Mouse (Mus musculus) hindbrain, embryonic 11.5 days (tissue): Measurements from ENCODE around the gene Med11. TPM values are rescaled to one million over a fixed set of nuclear protein-coding genes. Genes with fewer than 3 reads are reported as not detected.

Source experiments
- ATAC-seq: fragments of 200-750 bp; cut with Nextera tagmentation; 2 replicates; pipeline ENCODE4 v1.8.0; 2017; ENCODE audit warnings: mild to moderate bottlenecking, moderate TSS enrichment, moderate library complexity; ENCODE audit not compliant: low FRiP score
- DNase-seq: peaks from one replicate; pipeline ENCODE4 v3.0.0-alpha.2; 2015; ENCODE audit warnings: low spot score
- H3K27ac ChIP-seq: fragments of 300-500 bp; sonication (generic); 2 replicates; pipeline ENCODE4 v1.5.1; 2014; ENCODE audit warnings: mild to moderate bottlenecking, low read depth, low read length
- H3K27me3 ChIP-seq: fragments of 300-500 bp; sonication (generic); 2 replicates; pipeline ENCODE4 v1.6.1; 2014; ENCODE audit warnings: mild to moderate bottlenecking, low read length, moderate library complexity, mixed read lengths; ENCODE audit not compliant: control insufficient read depth, insufficient read depth
- H3K36me3 ChIP-seq: fragments of 300-500 bp; sonication (generic); 2 replicates; pipeline ENCODE4 v1.6.1; 2014; ENCODE audit warnings: mild to moderate bottlenecking, low read length, moderate library complexity, mixed read lengths; ENCODE audit not compliant: control insufficient read depth, insufficient read depth
- H3K4me1 ChIP-seq: fragments of 300-500 bp; sonication (generic); replicated peaks from 2 replicates; pipeline ENCODE4 v1.6.1; 2014; ENCODE audit warnings: low read length, mixed read lengths; ENCODE audit not compliant: control insufficient read depth, insufficient read depth
- H3K4me2 ChIP-seq: fragments of 300-500 bp; sonication (generic); replicated peaks from 2 replicates; pipeline ENCODE4 v1.6.1; 2014; ENCODE audit warnings: mild to moderate bottlenecking, low read depth, low read length
- H3K4me3 ChIP-seq: fragments of 300-500 bp; sonication (generic); 2 replicates; pipeline ENCODE4 v1.5.1; 2014; ENCODE audit warnings: low read depth, low read length
- H3K9ac ChIP-seq: fragments of 300-500 bp; sonication (generic); 2 replicates; pipeline ENCODE4 v1.6.1; 2014; ENCODE audit warnings: low read depth, low read length
- H3K9me3 ChIP-seq: fragments of 300-500 bp; sonication (generic); 2 replicates; pipeline ENCODE4 v1.6.1; 2016; ENCODE audit warnings: low read length; ENCODE audit not compliant: control insufficient read depth
- WGBS: fragments of 180-500 bp; shearing (Covaris S2); extraction: QIAGEN DNeasy Blood & Tissue Kit; methylation state at CpG from one replicate; pipeline ENCODE4 v1.1.7; 2014; 5-methylcytosine and 5-hydroxymethylcytosine counted together
- polyA plus RNA-seq: library from polyadenylated mRNA; unstranded; fragments of >200 nt; fragmentation: Nextera tagmentation; extraction: Ambion mirVana; gene quantifications from 2 replicates; pipeline ENCODE4 v1.2.1, GENCODE M21; 2014

Gene Med11
- polyA plus RNA-seq, 1 experiment from 2014 or later: 40.2 TPM

- Histone ChIP-seq H3K27me3 (no peaks in the 10 kb centered on the region), H3K9ac (no peak overlapping the region), H3K27ac (no peak overlapping the region), H3K36me3 (0 out of 2 replicates have a peak, but pooled peaks cover 9% of the 10 kb centered on the region), H3K9me3 (no peaks in the 10 kb centered on the region), H3K4me1 (no peaks in the 10 kb centered on the region), H3K4me2 (no peak overlapping the region), H3K4me3 (no peak overlapping the region)
- no peak for ATAC-seq
- no peak for DNase-seq
- 88% methylated on average over 7 of the region's 7 CpGs for WGBS
Observed at GRCm38 (mm10) chr11:70438728-70439374, 12.9 kb upstream of the Med11 start.

DNA sequence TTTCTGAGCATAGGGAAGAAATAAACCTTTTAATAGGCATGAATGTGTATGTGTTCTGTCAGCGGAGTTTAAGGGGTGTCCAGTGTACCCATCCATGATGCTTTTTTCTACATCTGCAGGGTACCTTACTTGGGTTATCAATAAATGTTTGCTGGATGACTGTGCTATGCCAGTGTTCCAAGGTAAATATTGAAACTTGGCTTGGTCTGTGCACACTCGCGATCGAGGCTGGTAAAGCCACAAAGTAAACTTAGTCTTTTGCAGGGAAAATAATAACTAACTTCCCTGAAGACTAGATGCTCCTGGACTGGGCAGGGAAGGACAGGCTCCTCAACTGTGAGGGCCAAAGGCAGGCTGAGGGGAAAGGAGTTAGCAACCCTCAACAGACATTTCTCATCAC lies 11.1 kb upstream of the Med11 start:
- H3K36me3 ChIP-seq: 0 out of 2 replicates have a peak, but pooled peaks cover 9% of the 10 kb centered on the region
- H3K4me1 ChIP-seq: no peaks in the 10 kb centered on the region
- H3K9me3 ChIP-seq: no peaks in the 10 kb centered on the region
- no peaks in the 10 kb centered on the region for H3K27me3 ChIP-seq
- WGBS: 93% methylated on average over 4 of the region's 4 CpGs
- no peak overlapping the region for H3K4me3 ChIP-seq
- no peak overlapping the region for H3K27ac ChIP-seq
- no peak for ATAC-seq
- DNase-seq: no peak
- H3K9ac ChIP-seq: no peak overlapping the region
- no peak overlapping the region for H3K4me2 ChIP-seq

DNA sequence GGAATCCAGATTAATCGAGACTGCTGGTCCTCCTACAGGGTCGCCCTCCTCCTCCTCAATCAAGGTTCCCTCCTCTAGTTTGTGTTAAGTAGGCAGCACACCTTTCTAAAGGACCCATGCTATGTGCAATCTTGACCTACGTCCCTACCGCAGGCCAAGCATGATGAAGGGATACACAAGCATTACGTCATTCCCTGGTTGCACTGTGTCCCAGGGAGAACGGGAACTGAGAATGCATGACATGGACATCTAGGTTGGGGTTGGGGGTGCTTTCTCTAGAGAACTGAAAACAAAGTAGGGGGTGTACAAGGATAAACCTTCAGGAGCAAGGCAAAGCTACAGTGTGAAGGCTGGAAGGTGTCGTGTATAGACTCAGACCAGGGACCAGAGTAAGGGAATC lies 9.8 kb upstream of the Med11 start:
- no peaks in the 10 kb centered on the region for H3K27me3 ChIP-seq
- no peaks in the 10 kb centered on the region for H3K4me1 ChIP-seq
- H3K9ac ChIP-seq: no peak overlapping the region
- H3K27ac ChIP-seq: no peak overlapping the region
- WGBS: 93% methylated on average over 7 of the region's 7 CpGs
- DNase-seq: no peak
- H3K4me2 ChIP-seq: no peak overlapping the region
- H3K36me3 ChIP-seq: 0 out of 2 replicates have a peak, but pooled peaks cover 9% of the 10 kb centered on the region
- no peaks in the 10 kb centered on the region for H3K9me3 ChIP-seq
- ATAC-seq: no peak
- no peak overlapping the region for H3K4me3 ChIP-seq

- Histone ChIP-seq H3K4me1 (no peaks in the 10 kb centered on the region), H3K4me2 (no peak overlapping the region), H3K36me3 (0 out of 2 replicates have a peak, but pooled peaks cover 4% of the 10 kb centered on the region), H3K9ac (no peak overlapping the region), H3K4me3 (no peak overlapping the region), H3K27ac (no peak overlapping the region), H3K9me3 (no peaks in the 10 kb centered on the region), H3K27me3 (no peaks in the 10 kb centered on the region)
- DNase-seq (no peak), ATAC-seq (no peak)
- WGBS: 92% methylated on average over 3 of the region's 3 CpGs
Observed at GRCm38 (mm10) chr11:70443964-70444363, 7.8 kb upstream of the Med11 start.

DNA sequence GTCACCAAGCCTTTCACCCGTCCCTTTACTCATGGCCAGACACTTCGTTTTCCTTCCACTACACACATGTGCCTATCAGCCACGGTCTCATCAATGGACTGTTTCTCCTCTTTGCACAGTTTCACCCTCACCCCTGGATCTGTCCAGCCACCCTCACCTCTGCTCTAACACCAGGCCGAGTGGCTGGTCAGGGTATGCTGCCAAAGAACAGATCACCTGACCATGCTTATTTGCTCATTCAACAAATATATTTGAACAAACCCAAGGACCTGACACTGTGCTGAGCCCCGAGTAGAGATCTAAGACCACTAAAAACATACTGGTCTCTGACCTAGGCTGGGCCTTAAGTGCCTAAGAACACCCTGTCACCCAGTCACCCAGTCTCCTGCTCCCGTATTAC lies 7.1 kb upstream of the Med11 start:
- Histone ChIP-seq H3K9me3 (no peaks in the 10 kb centered on the region), H3K27ac (no peak overlapping the region), H3K9ac (no peak overlapping the region), H3K4me2 (no peak overlapping the region), H3K4me1 (no peaks in the 10 kb centered on the region), H3K27me3 (no peaks in the 10 kb centered on the region), H3K4me3 (no peak overlapping the region), H3K36me3 (no peaks in the 10 kb centered on the region)
- DNase-seq (no peak), ATAC-seq (no peak)
- WGBS: 79% methylated on average over 6 of the region's 6 CpGs

DNA sequence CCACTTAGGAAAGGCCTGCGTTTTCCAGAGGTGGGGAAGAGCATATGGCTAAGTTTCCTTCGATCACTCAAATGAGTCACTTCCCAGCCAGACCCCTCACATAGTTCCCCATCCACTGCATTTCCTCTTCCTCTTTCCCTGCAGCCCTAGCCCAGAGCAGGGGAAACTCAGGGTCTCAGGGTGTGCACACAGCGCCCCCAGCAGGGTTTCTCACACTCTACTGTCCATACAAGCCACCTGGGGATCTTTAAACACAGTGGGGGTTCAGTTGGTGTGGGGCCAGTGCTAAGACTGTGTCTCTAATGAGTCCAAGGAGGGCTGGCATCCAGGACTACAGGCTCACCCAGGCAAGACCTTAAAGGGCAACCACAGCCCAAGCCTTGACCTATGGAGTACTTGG lies 5.0 kb upstream of the Med11 start:
- Histone ChIP-seq H3K4me2 (no peak overlapping the region), H3K27ac (no peak overlapping the region), H3K27me3 (no peaks in the 10 kb centered on the region), H3K9me3 (no peaks in the 10 kb centered on the region), H3K4me3 (no peak overlapping the region), H3K4me1 (no peaks in the 10 kb centered on the region), H3K9ac (no peak overlapping the region), H3K36me3 (no peaks in the 10 kb centered on the region)
- no peak for ATAC-seq
- DNase-seq: no peak
- WGBS: 44% methylated on average over 3 of the region's 3 CpGs

DNA sequence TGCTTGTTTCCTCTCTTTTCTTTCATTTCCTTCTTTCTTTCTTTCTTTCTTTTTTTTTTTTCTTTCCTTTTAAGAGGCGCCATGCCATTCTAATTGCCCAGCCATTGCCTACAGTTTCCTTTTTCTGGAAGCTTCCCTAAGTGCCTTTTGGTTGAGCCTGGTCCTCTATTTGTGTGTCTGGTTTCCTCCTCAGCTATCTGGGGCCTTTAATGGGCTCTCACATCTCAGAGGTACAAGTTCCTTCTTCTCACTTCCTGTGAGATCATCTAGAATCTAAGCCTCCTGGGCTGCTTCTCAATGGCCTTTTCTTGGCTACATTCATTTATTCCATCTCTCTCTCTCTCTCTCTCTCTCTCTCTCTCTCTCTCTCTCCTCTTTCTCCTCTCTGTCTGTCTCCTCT lies 4.3 kb upstream of the Med11 start:
- Histone ChIP-seq H3K27ac (no peak overlapping the region), H3K36me3 (no peaks in the 10 kb centered on the region), H3K4me2 (no peak overlapping the region), H3K9me3 (no peaks in the 10 kb centered on the region), H3K9ac (no peak overlapping the region), H3K4me1 (no peaks in the 10 kb centered on the region), H3K4me3 (no peak overlapping the region), H3K27me3 (no peaks in the 10 kb centered on the region)
- ATAC-seq (no peak), DNase-seq (no peak)
- WGBS: 73% methylated on average over 1 of the region's 1 CpGs

GRCm38 (mm10) chr11:70450926-70451325 lies 793 bp upstream of the Med11 start:
- DNase-seq (no peak), ATAC-seq (no peak)
- Histone ChIP-seq H3K4me2 (no peak overlapping the region), H3K4me1 (peaks cover 4% of the 10 kb centered on the region; the same call in 1 of the 2 replicates), H3K9me3 (no peaks in the 10 kb centered on the region), H3K4me3 (no peak overlapping the region), H3K27me3 (no peaks in the 10 kb centered on the region), H3K9ac (no peak overlapping the region), H3K36me3 (no peaks in the 10 kb centered on the region), H3K27ac (no peak overlapping the region)
- WGBS: 90% methylated on average over 2 of the region's 2 CpGs

DNA sequence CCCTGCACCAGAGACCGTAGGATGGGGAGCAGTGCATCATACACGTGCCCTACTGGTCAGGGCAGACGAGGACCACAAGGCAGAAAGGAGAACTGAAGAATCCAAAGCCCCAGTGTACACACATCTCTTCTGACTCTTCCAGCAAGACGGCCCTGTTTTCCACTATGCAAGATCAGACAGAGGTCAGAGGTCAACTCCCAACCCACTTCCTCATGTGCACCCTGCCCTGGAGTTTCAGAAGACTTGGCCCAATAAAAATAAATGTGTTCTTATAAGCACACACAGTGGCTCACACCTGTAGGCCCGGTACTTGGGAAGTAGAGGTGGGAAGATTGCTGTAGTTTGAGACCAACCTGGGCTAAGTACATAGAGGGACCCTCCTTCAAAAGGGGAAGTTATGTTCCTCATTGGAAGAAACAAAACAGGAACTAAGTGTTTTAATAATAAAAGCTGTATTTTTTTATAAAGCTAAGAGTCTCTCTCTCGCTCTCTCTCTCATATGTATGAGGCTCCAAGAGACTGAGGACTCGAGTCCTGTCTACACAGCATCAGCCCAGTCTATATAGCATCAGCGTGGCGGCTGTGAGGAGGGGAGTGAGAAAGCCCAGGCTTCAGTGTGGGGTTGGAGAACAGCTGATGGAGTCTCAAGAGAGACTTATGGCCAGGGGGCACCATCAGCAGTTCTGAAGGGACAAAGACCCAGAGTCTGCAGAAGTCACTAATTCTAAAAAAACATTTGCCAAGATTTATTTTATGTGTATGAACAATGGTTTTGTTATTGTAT lies 1.7 kb downstream of the Med11 start:
- DNase-seq (no peak), ATAC-seq (no peak)
- WGBS: 86% methylated on average over 9 of the region's 9 CpGs
- H3K27ac ChIP-seq: no peak overlapping the region
- H3K4me1 ChIP-seq: peaks cover 4% of the 10 kb centered on the region; the same call in 1 of the 2 replicates
- H3K4me3 ChIP-seq: no peak overlapping the region
- no peak overlapping the region for H3K9ac ChIP-seq
- no peaks in the 10 kb centered on the region for H3K9me3 ChIP-seq
- H3K4me2 ChIP-seq: no peak overlapping the region
- peaks cover under 1% of the 10 kb centered on the region; the same call in 1 of the 2 replicates for H3K27me3 ChIP-seq
- H3K36me3 ChIP-seq: no peaks in the 10 kb centered on the region
